In genomic region chr5:24481647-24482046, GRCm38 (mm10) we compare ENCODE assay signal across 8 mouse cellular contexts. TPM values are rescaled to one million over a fixed set of nuclear protein-coding genes. Genes with fewer than 3 reads are reported as not detected.
DNase-seq lines count a peak whose midpoint lies in the region; ATAC-seq and TF ChIP-seq lines count a peak whose summit lies in the region.

No protein-coding gene starts in this region.

- TF ChIP-seq CTCF in forebrain, postnatal 0 days (IDR thresholded peaks at IDR 0.05; ENCODE audit: low read depth): peak; percentile 77
- TF ChIP-seq CTCF in intestine, postnatal 0 days (IDR thresholded peaks at IDR 0.05; ENCODE audit: low read depth): peak; percentile 85

- ATAC-seq in forebrain, postnatal 0 days: peak; percentile 71
- ATAC-seq in intestine, postnatal 0 days: peak; percentile 20
- ATAC-seq in limb, embryonic 15.5 days (ENCODE audit: insufficient number of reproducible peaks, low FRiP score, low TSS enrichment, low read depth): 0 out of 2 replicates have a peak, but pooled peaks have one; percentile 7
- peak; percentile 14; the same call in 1 of the 2 replicates for ATAC-seq in neural tube, embryonic 11.5 days (ENCODE audit: insufficient read depth, low FRiP score, low TSS enrichment)

- no peak overlapping the region for H3K9ac ChIP-seq in forebrain, postnatal 0 days
- H3K9ac ChIP-seq in intestine, postnatal 0 days (ENCODE audit: low read depth, low read length): no peak overlapping the region
- no peak overlapping the region for H3K9ac ChIP-seq in limb, embryonic 15.5 days
- no peak overlapping the region for H3K9ac ChIP-seq in neural tube, embryonic 11.5 days (ENCODE audit: low read length)

- no peaks in the 10 kb centered on the region for H3K27me3 ChIP-seq in forebrain, postnatal 0 days (ENCODE audit: insufficient read depth, low read length)
- no peaks in the 10 kb centered on the region for H3K27me3 ChIP-seq in intestine, postnatal 0 days (replicated peaks; ENCODE audit: control insufficient read depth, insufficient read depth, low read length)
- H3K27me3 ChIP-seq in limb, embryonic 15.5 days: no peaks in the 10 kb centered on the region
- H3K27me3 ChIP-seq in neural tube, embryonic 11.5 days (ENCODE audit: control insufficient read depth, insufficient read depth, low read length): no peaks in the 10 kb centered on the region

- no peak overlapping the region for H3K4me3 ChIP-seq in forebrain, postnatal 0 days (ENCODE audit: low read depth, low read length)
- H3K4me3 ChIP-seq in intestine, postnatal 0 days (ENCODE audit: low read depth, low read length): no peak overlapping the region
- H3K4me3 ChIP-seq in limb, embryonic 15.5 days: no peak overlapping the region
- H3K4me3 ChIP-seq in neural tube, embryonic 11.5 days (ENCODE audit: low read depth, low read length): no peak overlapping the region

- H3K36me3 ChIP-seq in forebrain, postnatal 0 days (ENCODE audit: insufficient read depth): peaks cover 68% of the 10 kb centered on the region
- peaks cover 53% of the 10 kb centered on the region for H3K36me3 ChIP-seq in intestine, postnatal 0 days (ENCODE audit: control insufficient read depth, insufficient read depth)
- peaks cover 89% of the 10 kb centered on the region for H3K36me3 ChIP-seq in limb, embryonic 15.5 days
- peaks cover 21% of the 10 kb centered on the region for H3K36me3 ChIP-seq in neural tube, embryonic 11.5 days (ENCODE audit: control insufficient read depth, insufficient read depth, low read length)

- no peak overlapping the region for H3K4me2 ChIP-seq in forebrain, postnatal 0 days (ENCODE audit: low read depth)
- H3K4me2 ChIP-seq in intestine, postnatal 0 days (replicated peaks; ENCODE audit: low read depth): no peak overlapping the region
- no peak overlapping the region for H3K4me2 ChIP-seq in limb, embryonic 15.5 days
- H3K4me2 ChIP-seq in neural tube, embryonic 11.5 days (ENCODE audit: low read depth): no peak overlapping the region

- 5% methylated on average over 4 of the region's 4 CpGs for WGBS in forebrain, postnatal 0 days
- WGBS in intestine, postnatal 0 days: 8% methylated on average over 4 of the region's 4 CpGs
- 13% methylated on average over 4 of the region's 4 CpGs for WGBS in limb, embryonic 15.5 days
- WGBS in neural tube, embryonic 11.5 days: 0% methylated on average over 3 of the region's 4 CpGs

- peaks cover 7% of the 10 kb centered on the region; the same call in 1 of the 2 replicates for H3K4me1 ChIP-seq in forebrain, postnatal 0 days (ENCODE audit: insufficient read depth)
- no peaks in the 10 kb centered on the region for H3K4me1 ChIP-seq in intestine, postnatal 0 days (replicated peaks; ENCODE audit: control insufficient read depth, insufficient read depth, low read length)
- peaks cover 23% of the 10 kb centered on the region for H3K4me1 ChIP-seq in limb, embryonic 15.5 days
- peaks cover 9% of the 10 kb centered on the region for H3K4me1 ChIP-seq in neural tube, embryonic 11.5 days (ENCODE audit: control insufficient read depth, insufficient read depth, low read length)

- no peaks in the 10 kb centered on the region for H3K9me3 ChIP-seq in forebrain, postnatal 0 days (ENCODE audit: low read length)
- no peaks in the 10 kb centered on the region for H3K9me3 ChIP-seq in intestine, postnatal 0 days (ENCODE audit: control insufficient read depth)
- H3K9me3 ChIP-seq in limb, embryonic 15.5 days: no peaks in the 10 kb centered on the region
- H3K9me3 ChIP-seq in neural tube, embryonic 11.5 days (ENCODE audit: control insufficient read depth, low read length): no peaks in the 10 kb centered on the region

- no peak overlapping the region for H3K27ac ChIP-seq in forebrain, postnatal 0 days (ENCODE audit: low read depth, low read length)
- H3K27ac ChIP-seq in intestine, postnatal 0 days (ENCODE audit: low read depth, low read length): no peak overlapping the region
- no peak overlapping the region for H3K27ac ChIP-seq in limb, embryonic 15.5 days
- no peak overlapping the region for H3K27ac ChIP-seq in neural tube, embryonic 11.5 days (ENCODE audit: low read depth, low read length)

- peak; percentile 68 for DNase-seq in right cerebral cortex, adult 18-20 months
- no peak for DNase-seq in right cerebral cortex, postnatal 36 days (ENCODE audit: low spot score in 2 of 2)
- peak; percentile 74 for DNase-seq in cerebellum, adult 11-12 months
- peak; percentile 82 for DNase-seq in forebrain, postnatal 0 days
- peak; percentile 83 for DNase-seq in neural tube, embryonic 11.5 days (ENCODE audit: low spot score)
- peak; percentile 53 for DNase-seq in thymus, postnatal 14 days

RNA-seq across cellular contexts. Expression of gene Agap3, which starts 29.7 kb away (rescaled TPM):
- 270 and 296 TPM in 2 replicates for total RNA-seq in forebrain, postnatal 0 days (2014; rRNA removed)
- polyA plus RNA-seq in forebrain, postnatal 0 days (2015; fragmentation: Nextera tagmentation; extraction: Ambion mirVana): 136 and 140 TPM in 2 replicates
- 14.9 and 16.6 TPM in 2 replicates for polyA plus RNA-seq in intestine, postnatal 0 days (2015; fragmentation: Nextera tagmentation; extraction: Ambion mirVana)
- polyA plus RNA-seq in limb, embryonic 15.5 days (2015; fragmentation: Nextera tagmentation; extraction: Ambion mirVana): 32.4 and 34.1 TPM in 2 replicates
- polyA plus RNA-seq in neural tube, embryonic 11.5 days (2014; fragmentation: Nextera tagmentation; extraction: Ambion mirVana): 61.0 and 72.0 TPM in 2 replicates

RNA-seq across cellular contexts. Expression of gene Tmub1, which starts 34.0 kb away (rescaled TPM):
- total RNA-seq in forebrain, postnatal 0 days (2014; rRNA removed): 34.3 and 47.2 TPM in 2 replicates
- polyA plus RNA-seq in forebrain, postnatal 0 days (2015; fragmentation: Nextera tagmentation; extraction: Ambion mirVana): 54.8 and 56.7 TPM in 2 replicates
- 27.5 and 28.8 TPM in 2 replicates for polyA plus RNA-seq in intestine, postnatal 0 days (2015; fragmentation: Nextera tagmentation; extraction: Ambion mirVana)
- 21.3 and 23.9 TPM in 2 replicates for polyA plus RNA-seq in limb, embryonic 15.5 days (2015; fragmentation: Nextera tagmentation; extraction: Ambion mirVana)
- polyA plus RNA-seq in neural tube, embryonic 11.5 days (2014; fragmentation: Nextera tagmentation; extraction: Ambion mirVana): 31.5 and 33.1 TPM in 2 replicates

RNA-seq across cellular contexts. Expression of gene Fastk, which starts 36.6 kb away (rescaled TPM):
- total RNA-seq in forebrain, postnatal 0 days (2014; rRNA removed): 87.0 and 132 TPM in 2 replicates
- 88.7 and 91.9 TPM in 2 replicates for polyA plus RNA-seq in forebrain, postnatal 0 days (2015; fragmentation: Nextera tagmentation; extraction: Ambion mirVana)
- 66.8 and 67.0 TPM in 2 replicates for polyA plus RNA-seq in intestine, postnatal 0 days (2015; fragmentation: Nextera tagmentation; extraction: Ambion mirVana)
- 108 and 130 TPM in 2 replicates for polyA plus RNA-seq in limb, embryonic 15.5 days (2015; fragmentation: Nextera tagmentation; extraction: Ambion mirVana)
- polyA plus RNA-seq in neural tube, embryonic 11.5 days (2014; fragmentation: Nextera tagmentation; extraction: Ambion mirVana): 89.7 and 93.7 TPM in 2 replicates

RNA-seq across cellular contexts. Expression of gene Gbx1, which starts 45.4 kb away (rescaled TPM):
- total RNA-seq in forebrain, postnatal 0 days (2014; rRNA removed): 2.3 and 4.8 TPM in 2 replicates
- polyA plus RNA-seq in forebrain, postnatal 0 days (2015; fragmentation: Nextera tagmentation; extraction: Ambion mirVana): 0.91 and 1.3 TPM in 2 replicates
- polyA plus RNA-seq in intestine, postnatal 0 days (2015; fragmentation: Nextera tagmentation; extraction: Ambion mirVana): not detected in 2 replicates
- polyA plus RNA-seq in limb, embryonic 15.5 days (2015; fragmentation: Nextera tagmentation; extraction: Ambion mirVana): 0.06 and 0.10 TPM in 2 replicates
- 0.92 and 1.3 TPM in 2 replicates for polyA plus RNA-seq in neural tube, embryonic 11.5 days (2014; fragmentation: Nextera tagmentation; extraction: Ambion mirVana)

RNA-seq across cellular contexts. Expression of gene Slc4a2, which starts 58.0 kb away (rescaled TPM):
- total RNA-seq in forebrain, postnatal 0 days (2014; rRNA removed): 21.4 and 31.9 TPM in 2 replicates
- 9.7 and 13.9 TPM in 2 replicates for polyA plus RNA-seq in forebrain, postnatal 0 days (2015; fragmentation: Nextera tagmentation; extraction: Ambion mirVana)
- 29.9 and 30.1 TPM in 2 replicates for polyA plus RNA-seq in intestine, postnatal 0 days (2015; fragmentation: Nextera tagmentation; extraction: Ambion mirVana)
- polyA plus RNA-seq in limb, embryonic 15.5 days (2015; fragmentation: Nextera tagmentation; extraction: Ambion mirVana): 36.7 and 40.0 TPM in 2 replicates
- polyA plus RNA-seq in neural tube, embryonic 11.5 days (2014; fragmentation: Nextera tagmentation; extraction: Ambion mirVana): 18.0 and 18.1 TPM in 2 replicates

Comparison
In these comparisons a context has a peak if more than half of its experiments do, and no peak if none do; other contexts are left out.
1. DNase-seq: peak in right cerebral cortex, adult 18-20 months (single experiment), cerebellum, adult 11-12 months (single experiment), forebrain, postnatal 0 days (single experiment), neural tube, embryonic 11.5 days (single experiment) and thymus, postnatal 14 days (single experiment); none in right cerebral cortex, postnatal 36 days (0 of 2).
2. ATAC-seq: peak in every context shown above with its lines; median percentile 71 in forebrain, postnatal 0 days; 20 in intestine, postnatal 0 days; 14 in neural tube, embryonic 11.5 days; 7 in limb, embryonic 15.5 days.